Mouse (Mus musculus) kidney, adult 2 months (tissue): ENCODE measurements around the gene Myrfl. TPM values are rescaled to one million over a fixed set of nuclear protein-coding genes. Genes with fewer than 3 reads are reported as not detected.
A peak's percentile ranks its signal among the peaks of the same experiment; 100 is the strongest.

Experiments used
- DNase-seq: peaks from one replicate; pipeline ENCODE4 v3.0.0; 2021
- H3K27ac ChIP-seq: fragments of 200-500 bp; 2 replicates; pipeline ENCODE4 v1.5.1; 2012; ENCODE audit warnings: low read depth, low read length, control low read depth, inconsistent platforms; ENCODE audit not compliant: insufficient read depth
- H3K27me3 ChIP-seq: fragments of 200-500 bp; replicated peaks from 2 replicates; pipeline ENCODE4 v1.6.1; 2012; ENCODE audit warnings: mild to moderate bottlenecking, moderate library complexity, low read length, inconsistent platforms; ENCODE audit not compliant: control insufficient read depth, insufficient read depth
- H3K36me3 ChIP-seq: fragments of 200-500 bp; 2 replicates; pipeline ENCODE4 v1.6.1; 2012; ENCODE audit warnings: mild to moderate bottlenecking, moderate library complexity, low read length, inconsistent platforms; ENCODE audit not compliant: control insufficient read depth, insufficient read depth
- H3K4me1 ChIP-seq: fragments of 200-500 bp; 2 replicates; pipeline ENCODE4 v1.6.1; 2011; ENCODE audit warnings: low read length; ENCODE audit not compliant: control insufficient read depth, insufficient read depth
- H3K4me3 ChIP-seq: fragments of 200-500 bp; 2 replicates; pipeline ENCODE4 v1.5.1; 2011; ENCODE audit warnings: mild to moderate bottlenecking, low read depth, low read length, control low read depth; ENCODE audit not compliant: insufficient read depth
- CTCF ChIP-seq: fragments of 200-500 bp; conservative IDR thresholded peaks from 2 replicates; pipeline ENCODE4 v1.5.1; 2011; ENCODE audit warnings: low read depth, mild to moderate bottlenecking, control low read depth, low read length, moderate library complexity, mixed read lengths; ENCODE audit not compliant: insufficient read depth, insufficient read length
- POLR2A ChIP-seq: fragments of 200-500 bp; IDR thresholded peaks from one replicate; pipeline ENCODE4 v1.6.1; 2011; ENCODE audit warnings: low read depth, low read length, control low read depth
- WGBS: fragments of 180-500 bp; shearing (Covaris S2); methylation state at CpG from one replicate; pipeline ENCODE4 v1.1.7; 2018; 5-methylcytosine and 5-hydroxymethylcytosine counted together
- polyA plus RNA-seq: library from polyadenylated mRNA; depleted of rRNA; stranded (reverse); fragments of >200 nt; gene quantifications from 2 replicates; pipeline ENCODE4 v1.2.3, GENCODE M21; 2012

Myrfl gene
- polyA plus RNA-seq, 1 experiment: 0.02 TPM

DNA sequence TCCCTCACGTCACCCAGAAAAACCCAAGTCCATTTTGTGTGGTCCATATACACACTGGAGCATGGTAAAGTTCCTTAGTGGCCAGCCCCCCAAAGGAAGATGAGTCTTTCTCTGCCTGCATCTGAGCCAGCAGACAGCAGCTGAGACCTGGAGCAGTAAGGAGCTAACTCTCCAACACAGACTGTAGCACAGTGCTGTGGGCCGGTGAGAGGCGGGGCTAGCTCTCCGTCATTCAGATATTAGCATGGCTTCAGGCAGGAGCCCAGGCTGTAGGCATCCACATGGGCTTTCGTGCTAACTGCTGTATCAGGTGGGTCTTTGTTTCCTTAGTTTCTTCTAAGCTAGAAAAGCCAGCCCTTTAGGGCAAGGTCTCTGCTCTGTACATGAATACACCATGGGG, 6.1 kb downstream of the Myrfl start:
- no peak overlapping the region for H3K4me3 ChIP-seq
- H3K27me3 ChIP-seq: no peaks in the 10 kb centered on the region
- TF ChIP-seq CTCF (no peak), POLR2A (no peak)
- DNase-seq: no peak
- H3K27ac ChIP-seq: no peak overlapping the region
- H3K4me1 ChIP-seq: no peaks in the 10 kb centered on the region
- WGBS: 66% methylated on average over 5 of the region's 5 CpGs
- H3K36me3 ChIP-seq: no peaks in the 10 kb centered on the region

DNA sequence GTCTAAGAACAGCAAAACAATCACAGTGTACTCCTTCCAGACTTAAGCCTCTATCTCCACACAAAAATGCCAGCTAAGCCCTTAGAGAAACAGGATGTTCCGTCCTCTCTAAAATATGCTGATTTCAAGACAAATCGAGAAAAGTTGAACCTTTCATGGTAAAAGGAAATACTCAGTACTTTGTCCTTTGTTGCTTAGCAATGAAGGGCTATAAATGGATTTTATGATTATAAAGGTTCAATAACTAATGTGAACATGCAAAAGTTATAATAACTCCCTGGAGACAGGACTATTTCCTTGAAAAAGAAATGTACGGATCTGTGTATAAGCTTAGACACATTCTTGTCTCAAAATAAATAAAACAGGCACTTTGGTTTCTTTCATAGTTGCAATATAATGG, 12.2 kb downstream of the Myrfl start:
- no peaks in the 10 kb centered on the region for H3K4me1 ChIP-seq
- no peak for TF ChIP-seq POLR2A
- TF ChIP-seq CTCF: no peak
- H3K4me3 ChIP-seq: no peak overlapping the region
- no peaks in the 10 kb centered on the region for H3K27me3 ChIP-seq
- no peaks in the 10 kb centered on the region for H3K36me3 ChIP-seq
- WGBS: 57% methylated on average over 3 of the region's 3 CpGs
- H3K27ac ChIP-seq: no peak overlapping the region
- DNase-seq: no peak

DNA sequence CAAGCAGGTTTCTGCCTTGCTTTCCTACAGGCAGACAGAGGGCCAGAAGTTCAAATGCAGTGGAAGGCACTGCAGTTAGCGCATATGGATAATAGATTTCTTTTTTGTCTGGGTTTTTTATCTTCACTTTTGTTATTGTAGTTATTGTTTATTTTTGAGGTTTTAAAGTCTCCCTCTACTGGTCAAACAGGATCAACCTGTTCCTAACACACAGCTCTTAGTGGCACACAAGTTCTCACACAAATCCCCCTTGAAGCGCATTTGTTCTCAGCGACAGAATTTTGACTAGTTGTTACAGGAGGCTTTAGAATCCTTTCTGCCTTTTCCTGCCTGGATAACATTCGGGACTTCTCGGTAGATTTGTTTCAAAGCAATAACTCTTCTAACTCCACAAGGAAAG, 13.2 kb downstream of the Myrfl start:
- DNase-seq: no peak
- Histone ChIP-seq H3K4me1 (no peaks in the 10 kb centered on the region), H3K27me3 (no peaks in the 10 kb centered on the region), H3K4me3 (no peak overlapping the region), H3K36me3 (no peaks in the 10 kb centered on the region), H3K27ac (no peak overlapping the region)
- TF ChIP-seq CTCF: no peak
- TF ChIP-seq POLR2A: no peak
- WGBS: 38% methylated on average over 5 of the region's 5 CpGs

DNA sequence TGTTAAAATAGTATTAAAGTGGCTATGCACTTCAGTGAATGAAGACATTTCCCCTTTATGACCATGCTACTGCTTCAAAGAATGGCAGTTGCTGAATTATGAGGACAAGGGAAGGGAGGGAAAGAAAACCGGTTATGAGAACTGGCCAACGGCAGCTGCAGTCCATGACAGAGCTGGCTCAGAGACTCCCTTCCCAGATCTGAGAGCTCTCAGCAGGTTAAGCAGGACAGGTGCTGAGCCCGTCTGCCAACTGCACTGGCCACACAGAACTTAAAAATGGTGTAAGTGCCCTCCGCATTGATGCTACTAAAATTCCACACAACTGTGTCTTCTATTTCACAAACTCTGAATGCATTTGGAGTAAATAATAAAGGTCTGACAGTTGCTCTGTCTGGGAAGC, 19.3 kb downstream of the Myrfl start:
- 82% methylated on average over 4 of the region's 4 CpGs for WGBS
- Histone ChIP-seq H3K36me3 (no peaks in the 10 kb centered on the region), H3K4me3 (no peak overlapping the region), H3K4me1 (no peaks in the 10 kb centered on the region), H3K27me3 (no peaks in the 10 kb centered on the region), H3K27ac (no peak overlapping the region)
- TF ChIP-seq CTCF (no peak), POLR2A (no peak)
- no peak for DNase-seq

DNA sequence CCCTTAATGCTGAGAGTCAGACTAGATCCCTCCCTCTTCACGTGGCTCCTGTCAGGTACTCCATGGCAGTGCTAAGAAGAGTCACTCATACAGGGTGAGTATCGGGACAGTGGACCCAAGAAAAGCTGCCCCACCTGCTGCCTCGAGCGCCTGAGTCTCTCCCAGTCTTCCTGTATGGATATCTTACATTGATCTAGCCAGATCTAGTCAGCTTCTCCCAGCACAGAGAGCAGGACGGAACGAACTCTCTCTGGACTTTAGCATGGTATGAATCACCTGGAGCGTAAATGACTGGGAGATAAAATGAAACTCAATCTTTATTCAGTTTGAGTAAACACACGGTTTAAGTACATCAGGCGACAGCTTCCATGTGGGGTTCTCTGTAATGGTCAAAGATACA, 22.2 kb downstream of the Myrfl start:
- TF ChIP-seq CTCF (no peak), POLR2A (no peak)
- Histone ChIP-seq H3K4me3 (no peak overlapping the region), H3K27me3 (no peaks in the 10 kb centered on the region), H3K27ac (no peak overlapping the region), H3K4me1 (no peaks in the 10 kb centered on the region), H3K36me3 (no peaks in the 10 kb centered on the region)
- no peak for DNase-seq
- 57% methylated on average over 9 of the region's 9 CpGs for WGBS

DNA sequence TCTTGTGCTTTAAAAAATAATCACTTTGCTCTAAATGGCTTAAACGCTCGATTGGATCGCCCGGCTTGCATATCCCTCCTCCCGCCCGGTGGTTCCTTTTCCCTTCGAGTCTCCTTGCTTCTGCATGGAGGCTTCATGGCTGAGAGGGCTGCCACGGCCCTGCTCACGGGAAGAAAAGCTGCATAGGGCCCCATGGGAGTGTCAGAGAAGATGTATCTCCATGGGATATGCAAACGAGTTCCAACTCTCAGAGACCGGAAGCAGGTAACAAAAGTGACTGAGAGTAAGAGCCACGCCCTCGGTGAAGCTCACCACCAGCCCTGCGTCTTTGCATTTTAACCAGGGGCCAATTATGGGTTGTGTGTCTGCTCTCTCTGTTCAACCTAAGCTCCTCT, 24.7 kb downstream of the Myrfl start:
- Histone ChIP-seq H3K27ac (no peak overlapping the region), H3K4me1 (no peaks in the 10 kb centered on the region), H3K36me3 (no peaks in the 10 kb centered on the region), H3K4me3 (peak overlapping the region; percentile 30; the same call in 1 of the 2 replicates), H3K27me3 (no peaks in the 10 kb centered on the region)
- DNase-seq: no peak
- WGBS: 20% methylated on average over 14 of the region's 14 CpGs
- TF ChIP-seq CTCF (no peak), POLR2A (no peak)

DNA sequence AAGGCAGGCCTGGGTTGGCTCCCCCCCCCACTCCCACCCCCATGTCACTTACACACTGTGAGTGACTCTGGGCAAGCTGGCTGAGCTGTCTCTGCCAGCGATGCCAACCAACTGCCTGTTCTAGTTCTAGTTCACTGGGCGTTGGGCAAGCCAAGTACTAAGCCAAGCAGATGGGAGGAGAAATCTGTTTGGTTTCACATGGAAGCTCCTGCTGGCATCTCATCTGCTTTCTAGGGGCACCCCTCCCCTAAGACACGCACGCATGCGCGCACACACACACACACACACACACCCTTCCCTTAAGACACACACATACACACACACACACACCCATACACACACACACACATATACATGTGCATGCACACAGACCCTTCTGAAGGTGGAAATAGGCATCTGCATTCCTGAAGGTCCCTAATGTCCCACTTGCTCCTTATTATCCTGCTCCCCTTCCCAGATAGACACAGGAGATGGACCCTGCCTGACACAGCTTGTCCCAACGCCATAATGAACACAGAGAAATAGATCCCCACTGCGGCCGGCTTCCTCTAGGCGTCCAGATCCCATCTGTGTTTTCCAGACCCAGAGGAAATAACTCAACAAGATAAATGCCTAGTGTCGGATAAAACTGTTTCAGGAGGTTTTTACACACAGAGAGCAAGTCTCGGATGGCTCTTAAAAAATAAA, 25.2 kb downstream of the Myrfl start:
- Histone ChIP-seq H3K27ac (no peak overlapping the region), H3K4me3 (no peak overlapping the region), H3K36me3 (no peaks in the 10 kb centered on the region), H3K4me1 (no peaks in the 10 kb centered on the region), H3K27me3 (no peaks in the 10 kb centered on the region)
- TF ChIP-seq CTCF: no peak
- TF ChIP-seq POLR2A: no peak
- 43% methylated on average over 12 of the region's 12 CpGs for WGBS
- DNase-seq: no peak
